Mouse (Mus musculus) limb, embryonic 11.5 days (tissue): ENCODE data around the gene Smarce1. TPM values are rescaled to one million over a fixed set of nuclear protein-coding genes. Genes with fewer than 3 reads are reported as not detected.

ENCODE experiments used
- ATAC-seq: fragments of 200-750 bp; cut with Nextera tagmentation; 2 replicates; pipeline ENCODE4 v1.8.0; 2017; ENCODE audit warnings: low read depth; ENCODE audit not compliant: insufficient number of reproducible peaks, low FRiP score, low TSS enrichment
- DNase-seq: peaks from one replicate; pipeline ENCODE4 v3.0.0-alpha.2; 2015; ENCODE audit warnings: low spot score
- H3K27ac ChIP-seq: fragments of 300-500 bp; sonication (generic); replicated peaks from 2 replicates; pipeline ENCODE4 v1.5.1; 2014; ENCODE audit warnings: low read depth, mild to moderate bottlenecking, low read length
- H3K27me3 ChIP-seq: fragments of 300-500 bp; sonication (generic); 2 replicates; pipeline ENCODE4 v1.6.1; 2014; ENCODE audit warnings: mild to moderate bottlenecking, low read length, mixed read lengths; ENCODE audit not compliant: control insufficient read depth, insufficient read depth
- H3K36me3 ChIP-seq: fragments of 300-500 bp; sonication (generic); 2 replicates; pipeline ENCODE4 v1.6.1; 2014; ENCODE audit warnings: mild to moderate bottlenecking, low read length, moderate library complexity, mixed read lengths; ENCODE audit not compliant: control insufficient read depth, insufficient read depth
- H3K4me1 ChIP-seq: fragments of 300-500 bp; sonication (generic); 2 replicates; pipeline ENCODE4 v1.6.1; 2014; ENCODE audit warnings: low read length, mixed read lengths; ENCODE audit not compliant: control insufficient read depth, insufficient read depth
- H3K4me2 ChIP-seq: fragments of 300-500 bp; sonication (generic); 2 replicates; pipeline ENCODE4 v1.6.1; 2014; ENCODE audit warnings: low read depth, mild to moderate bottlenecking, moderate library complexity; ENCODE audit not compliant: severe bottlenecking
- H3K4me3 ChIP-seq: fragments of 300-500 bp; sonication (generic); 2 replicates; pipeline ENCODE4 v1.5.1; 2014; ENCODE audit warnings: low read depth, low read length
- H3K9ac ChIP-seq: fragments of 300-500 bp; sonication (generic); 2 replicates; pipeline ENCODE4 v1.6.1; 2014; ENCODE audit warnings: mild to moderate bottlenecking, low read length
- H3K9me3 ChIP-seq: fragments of 300-500 bp; sonication (generic); 2 replicates; pipeline ENCODE4 v1.6.1; 2016; ENCODE audit warnings: low read length; ENCODE audit not compliant: control insufficient read depth
- WGBS: fragments of 180-500 bp; shearing (Covaris S2); extraction: QIAGEN DNeasy Blood & Tissue Kit; methylation state at CpG from one replicate; pipeline ENCODE4 v1.1.7; 2014; 5-methylcytosine and 5-hydroxymethylcytosine counted together
- polyA plus RNA-seq: library from polyadenylated mRNA; unstranded; fragments of >200 nt; fragmentation: Nextera tagmentation; extraction: Ambion mirVana; gene quantifications from 2 replicates; pipeline ENCODE4 v1.2.1, GENCODE M21; 2014

The Smarce1 gene
- polyA plus RNA-seq, 1 experiment from 2014 or later = 261 TPM

GRCm38 (mm10) chr11:99217248-99217986, 13.4 kb downstream of the Smarce1 start:
- Histone ChIP-seq H3K4me2 (no peak overlapping the region), H3K27me3 (no peaks in the 10 kb centered on the region), H3K4me1 (no peaks in the 10 kb centered on the region), H3K9me3 (no peaks in the 10 kb centered on the region), H3K27ac (no peak overlapping the region), H3K9ac (no peak overlapping the region), H3K36me3 (peaks cover 32% of the 10 kb centered on the region), H3K4me3 (no peak overlapping the region)
- DNase-seq (no peak), ATAC-seq (no peak)
- 94% methylated on average over 7 of the region's 7 CpGs for WGBS

- peaks cover 36% of the 10 kb centered on the region for H3K36me3 ChIP-seq
- H3K27me3 ChIP-seq = no peaks in the 10 kb centered on the region
- H3K4me1 ChIP-seq = no peaks in the 10 kb centered on the region
- H3K27ac ChIP-seq = no peak overlapping the region
- DNase-seq (no peak), ATAC-seq (no peak)
- H3K9ac ChIP-seq = no peak overlapping the region
- no peak overlapping the region for H3K4me3 ChIP-seq
- no peaks in the 10 kb centered on the region for H3K9me3 ChIP-seq
- H3K4me2 ChIP-seq = no peak overlapping the region
- 96% methylated on average over 3 of the region's 3 CpGs for WGBS
Observed at GRCm38 (mm10) chr11:99216181-99216580, 14.6 kb downstream of the Smarce1 start.

- Histone ChIP-seq H3K4me1 (no peaks in the 10 kb centered on the region), H3K27me3 (no peaks in the 10 kb centered on the region), H3K9ac (no peak overlapping the region), H3K4me3 (no peak overlapping the region), H3K36me3 (peaks cover 37% of the 10 kb centered on the region), H3K4me2 (no peak overlapping the region), H3K9me3 (no peaks in the 10 kb centered on the region), H3K27ac (no peak overlapping the region)
- ATAC-seq (no peak), DNase-seq (no peak)
- WGBS = 85% methylated on average over 7 of the region's 7 CpGs
Observed at GRCm38 (mm10) chr11:99212693-99213092, 18.1 kb downstream of the Smarce1 start.

- H3K4me2 ChIP-seq = no peak overlapping the region
- 73% methylated on average over 2 of the region's 2 CpGs for WGBS
- peaks cover 30% of the 10 kb centered on the region for H3K36me3 ChIP-seq
- H3K9ac ChIP-seq = no peak overlapping the region
- no peaks in the 10 kb centered on the region for H3K27me3 ChIP-seq
- no peak overlapping the region for H3K27ac ChIP-seq
- no peak overlapping the region for H3K4me3 ChIP-seq
- ATAC-seq = no peak
- no peak for DNase-seq
- H3K9me3 ChIP-seq = no peaks in the 10 kb centered on the region
- no peaks in the 10 kb centered on the region for H3K4me1 ChIP-seq
Observed at GRCm38 (mm10) chr11:99211964-99212363, 18.9 kb downstream of the Smarce1 start.

GRCm38 (mm10) chr11:99208105-99208669, 22.6 kb downstream of the Smarce1 start:
- ATAC-seq = no peak
- Histone ChIP-seq H3K9me3 (no peaks in the 10 kb centered on the region), H3K27ac (no peak overlapping the region), H3K4me2 (no peak overlapping the region), H3K4me3 (no peak overlapping the region), H3K27me3 (no peaks in the 10 kb centered on the region), H3K4me1 (no peaks in the 10 kb centered on the region), H3K36me3 (peaks cover 19% of the 10 kb centered on the region), H3K9ac (no peak overlapping the region)
- 74% methylated on average over 8 of the region's 8 CpGs for WGBS
- peak; percentile 38 for DNase-seq

- WGBS = 10% methylated on average over 2 of the region's 2 CpGs
- no peaks in the 10 kb centered on the region for H3K27me3 ChIP-seq
- H3K27ac ChIP-seq = no peak overlapping the region
- ATAC-seq (no peak), DNase-seq (no peak)
- no peak overlapping the region for H3K4me2 ChIP-seq
- H3K4me3 ChIP-seq = no peak overlapping the region
- H3K4me1 ChIP-seq = no peaks in the 10 kb centered on the region
- no peaks in the 10 kb centered on the region for H3K9me3 ChIP-seq
- H3K36me3 ChIP-seq = peaks cover 14% of the 10 kb centered on the region
- H3K9ac ChIP-seq = no peak overlapping the region
Observed at GRCm38 (mm10) chr11:99207449-99207848, 23.4 kb downstream of the Smarce1 start.

GRCm38 (mm10) chr11:99206954-99207353, 23.9 kb downstream of the Smarce1 start:
- no peaks in the 10 kb centered on the region for H3K4me1 ChIP-seq
- H3K27ac ChIP-seq = no peak overlapping the region
- H3K9me3 ChIP-seq = no peaks in the 10 kb centered on the region
- WGBS = 21% methylated on average over 2 of the region's 2 CpGs
- peaks cover 11% of the 10 kb centered on the region for H3K36me3 ChIP-seq
- ATAC-seq (no peak), DNase-seq (peak; percentile 43)
- no peak overlapping the region for H3K4me2 ChIP-seq
- no peaks in the 10 kb centered on the region for H3K27me3 ChIP-seq
- no peak overlapping the region for H3K4me3 ChIP-seq
- no peak overlapping the region for H3K9ac ChIP-seq

GRCm38 (mm10) chr11:99189154-99189582, 41.6 kb downstream of the Smarce1 start:
- Histone ChIP-seq H3K27me3 (no peaks in the 10 kb centered on the region), H3K4me2 (no peak overlapping the region), H3K36me3 (no peaks in the 10 kb centered on the region), H3K4me1 (no peaks in the 10 kb centered on the region), H3K27ac (no peak overlapping the region), H3K4me3 (no peak overlapping the region), H3K9me3 (no peaks in the 10 kb centered on the region), H3K9ac (no peak overlapping the region)
- ATAC-seq (no peak), DNase-seq (peak; percentile 73)
- 21% methylated on average over 14 of the region's 14 CpGs for WGBS
